Mouse (Mus musculus) liver, postnatal 0 days (tissue): ENCODE results near the gene Sphk2. TPM values are rescaled to one million over a fixed set of nuclear protein-coding genes. Genes with fewer than 3 reads are reported as not detected.

Experiments used
- ATAC-seq: fragments of 200-750 bp; cut with Nextera tagmentation; 2 replicates; pipeline ENCODE4 v1.8.0; 2017; ENCODE audit warnings: mild to moderate bottlenecking, moderate library complexity
- DNase-seq: peaks from one replicate; pipeline ENCODE4 v3.0.0-alpha.2; 2016
- H3K27ac ChIP-seq: fragments of 300-500 bp; sonication (generic); 2 replicates; pipeline ENCODE4 v1.5.1; 2014; ENCODE audit warnings: antibody characterized with exemption, moderate library complexity, mild to moderate bottlenecking, low read depth
- H3K27me3 ChIP-seq: fragments of 300-500 bp; sonication (generic); 2 replicates; pipeline ENCODE4 v1.6.1; 2014; ENCODE audit warnings: low read length, control low read depth, mixed read lengths; ENCODE audit not compliant: insufficient read depth
- H3K36me3 ChIP-seq: fragments of 300-500 bp; sonication (generic); replicated peaks from 2 replicates; pipeline ENCODE4 v1.6.1; 2014; ENCODE audit warnings: mild to moderate bottlenecking, control low read depth, low read length, moderate library complexity, mixed read lengths; ENCODE audit not compliant: insufficient read depth
- H3K4me1 ChIP-seq: fragments of 300-500 bp; sonication (generic); 2 replicates; pipeline ENCODE4 v1.6.1; 2014; ENCODE audit warnings: antibody characterized with exemption, mild to moderate bottlenecking, control low read depth; ENCODE audit not compliant: insufficient read depth
- H3K4me2 ChIP-seq: fragments of 300-500 bp; sonication (generic); 2 replicates; pipeline ENCODE4 v1.6.1; 2014; ENCODE audit warnings: low read depth, mild to moderate bottlenecking, low read length, moderate library complexity, mixed read lengths
- H3K4me3 ChIP-seq: fragments of 300-500 bp; sonication (generic); 2 replicates; pipeline ENCODE4 v1.5.1; 2014; ENCODE audit warnings: low read depth, low read length
- H3K9ac ChIP-seq: fragments of 300-500 bp; sonication (generic); replicated peaks from 2 replicates; pipeline ENCODE4 v1.6.1; 2014; ENCODE audit warnings: mild to moderate bottlenecking, moderate library complexity
- H3K9me3 ChIP-seq: fragments of 300-500 bp; sonication (generic); 2 replicates; pipeline ENCODE4 v1.6.1; 2016; ENCODE audit warnings: mild to moderate bottlenecking, control low read depth, low read length, mixed read lengths
- CTCF ChIP-seq: sonication (generic); IDR thresholded peaks from 2 replicates; pipeline ENCODE4 v1.5.1; 2016; ENCODE audit warnings: antibody characterized with exemption, low read depth
- EP300 ChIP-seq: IDR thresholded peaks from 2 replicates; pipeline ENCODE4 v1.6.1; 2016; ENCODE audit warnings: antibody characterized with exemption, low read depth, mild to moderate bottlenecking
- WGBS: fragments of 180-500 bp; shearing (Covaris S2); extraction: QIAGEN DNeasy Blood & Tissue Kit; methylation state at CpG from one replicate; pipeline ENCODE4 v1.1.7; 2014; ENCODE audit not compliant: insufficient replicate concordance; 5-methylcytosine and 5-hydroxymethylcytosine counted together
- polyA plus RNA-seq: library from polyadenylated mRNA; unstranded; fragments of >200 nt; fragmentation: Nextera tagmentation; extraction: Ambion mirVana; gene quantifications from 2 replicates; pipeline ENCODE4 v1.2.1, GENCODE M21; 2015

The Sphk2 gene
- polyA plus RNA-seq, 1 experiment from 2014 or later: 15.5 TPM

- H3K4me1 ChIP-seq: peaks cover 51% of the 10 kb centered on the region
- H3K4me3 ChIP-seq: no peak overlapping the region
- no peaks in the 10 kb centered on the region for H3K27me3 ChIP-seq
- H3K9me3 ChIP-seq: no peaks in the 10 kb centered on the region
- no peak for TF ChIP-seq EP300
- TF ChIP-seq CTCF: no peak
- no peak overlapping the region for H3K4me2 ChIP-seq
- no peak for DNase-seq
- H3K36me3 ChIP-seq: peaks cover 36% of the 10 kb centered on the region
- no peak for ATAC-seq
- no peak overlapping the region for H3K27ac ChIP-seq
- H3K9ac ChIP-seq: no peak overlapping the region
- WGBS: 89% methylated on average over 24 of the region's 24 CpGs
Measured at GRCm38 (mm10) chr7:45711316-45712021, 6.3 kb downstream of the Sphk2 start.

- WGBS: 88% methylated on average over 20 of the region's 20 CpGs
- Histone ChIP-seq H3K4me2 (no peak overlapping the region), H3K9ac (no peak overlapping the region), H3K4me3 (no peak overlapping the region), H3K27me3 (no peaks in the 10 kb centered on the region), H3K4me1 (peaks cover 53% of the 10 kb centered on the region), H3K36me3 (peaks cover 36% of the 10 kb centered on the region), H3K9me3 (no peaks in the 10 kb centered on the region), H3K27ac (no peak overlapping the region)
- TF ChIP-seq CTCF (no peak), EP300 (no peak)
- ATAC-seq (no peak), DNase-seq (no peak)
Measured at GRCm38 (mm10) chr7:45710477-45711191, 7.2 kb downstream of the Sphk2 start.

- Histone ChIP-seq H3K27ac (no peak overlapping the region), H3K9me3 (no peaks in the 10 kb centered on the region), H3K36me3 (peaks cover 36% of the 10 kb centered on the region), H3K4me1 (peaks cover 58% of the 10 kb centered on the region), H3K4me3 (no peak overlapping the region), H3K4me2 (no peak overlapping the region), H3K27me3 (no peaks in the 10 kb centered on the region), H3K9ac (no peak overlapping the region)
- 80% methylated on average over 14 of the region's 14 CpGs for WGBS
- ATAC-seq (no peak), DNase-seq (no peak)
- TF ChIP-seq CTCF (no peak), EP300 (no peak)
Measured at GRCm38 (mm10) chr7:45709677-45710355, 8.0 kb downstream of the Sphk2 start.

GRCm38 (mm10) chr7:45709036-45709435 is 8.8 kb downstream of the Sphk2 start:
- WGBS: 63% methylated on average over 6 of the region's 6 CpGs
- Histone ChIP-seq H3K4me2 (no peak overlapping the region), H3K9me3 (no peaks in the 10 kb centered on the region), H3K4me3 (no peak overlapping the region), H3K27me3 (no peaks in the 10 kb centered on the region), H3K27ac (no peak overlapping the region; the same call in 1 of the 2 replicates), H3K9ac (0 out of 2 replicates have a peak overlapping the region, but pooled peaks have one; percentile 49), H3K36me3 (peaks cover 36% of the 10 kb centered on the region), H3K4me1 (peaks cover 57% of the 10 kb centered on the region)
- ATAC-seq (no peak), DNase-seq (no peak)
- TF ChIP-seq CTCF (no peak), EP300 (no peak)

- H3K4me2 ChIP-seq: peak overlapping the region; percentile 99
- H3K27ac ChIP-seq: peak overlapping the region; percentile 85
- no peak overlapping the region for H3K4me3 ChIP-seq
- no peaks in the 10 kb centered on the region for H3K27me3 ChIP-seq
- 44% methylated on average over 13 of the region's 13 CpGs for WGBS
- ATAC-seq (no peak), DNase-seq (no peak)
- H3K9me3 ChIP-seq: no peaks in the 10 kb centered on the region
- peaks cover 59% of the 10 kb centered on the region for H3K4me1 ChIP-seq
- H3K9ac ChIP-seq: peak overlapping the region; percentile 49
- TF ChIP-seq EP300: no peak
- peaks cover 33% of the 10 kb centered on the region for H3K36me3 ChIP-seq
Measured at GRCm38 (mm10) chr7:45708221-45708761, 9.5 kb downstream of the Sphk2 start.
